Mouse (Mus musculus): Measurements from ENCODE around the gene Abat.

GRCm38 (mm10) chr16:8535411-8535810 is 22.2 kb downstream of the Abat start:
- TF ChIP-seq MYOD1 (IDR thresholded peaks at IDR 0.05; ENCODE audit: control insufficient read depth in 1 of 3, insufficient read length in 2 of 3, low read depth in 2 of 3) (no peak), MAX (IDR thresholded peaks at IDR 0.05; ENCODE audit: low read depth) (no peak), E2F4 (IDR thresholded peaks at IDR 0.05; ENCODE audit: insufficient read depth) (no peak), TCF12 (IDR thresholded peaks at IDR 0.05; ENCODE audit: insufficient read depth, poor library complexity, severe bottlenecking) (no peak), POLR2A (IDR thresholded peaks at IDR 0.05; ENCODE audit: insufficient read length, low read depth) (no peak), TCF3 (IDR thresholded peaks at IDR 0.05; ENCODE audit: insufficient read length, low read depth) (no peak), MYOG (IDR thresholded peaks at IDR 0.05; ENCODE audit: control insufficient read depth in 1 of 3, insufficient read depth in 1 of 3, insufficient read length in 2 of 3, low read depth in 2 of 3) (no peak), SRF (IDR thresholded peaks at IDR 0.05; ENCODE audit: control insufficient read depth, insufficient read length, low read depth) (no peak), USF1 (IDR thresholded peaks at IDR 0.05; ENCODE audit: low read depth) (no peak)

Measured in myocyte (in vitro differentiated cells).